21 mouse cellular contexts compared by ENCODE assay signal in genomic region chr12:107970637-107971036, GRCm38 (mm10). TPM values are rescaled to one million over a fixed set of nuclear protein-coding genes. Genes with fewer than 3 reads are reported as not detected.
DNase-seq lines count a peak whose midpoint lies in the region; ATAC-seq and TF ChIP-seq lines count a peak whose summit lies in the region.
"Had no signal": no experiment of that assay in that cellular context is flagged by ENCODE, and none has a peak within 500 bp of the region (broad histone marks: within the 10 kb centered on the region; RNA-seq: fewer than 3 reads in every experiment).

No protein-coding gene starts in this region.

- no peaks in the 10 kb centered on the region for H3K9me3 ChIP-seq in hindbrain, embryonic 11.5 days (ENCODE audit: control insufficient read depth, low read length)
- H3K9me3 ChIP-seq in hindbrain, embryonic 10.5 days, result peaks cover 3% of the 10 kb centered on the region; the same call in 1 of the 2 replicates
- no peaks in the 10 kb centered on the region for H3K9me3 ChIP-seq in forebrain, embryonic 12.5 days
- no peaks in the 10 kb centered on the region for H3K9me3 ChIP-seq in hindbrain, embryonic 14.5 days (ENCODE audit: control insufficient read depth, low read length)
- H3K9me3 ChIP-seq in neural tube, embryonic 12.5 days, result no peaks in the 10 kb centered on the region
- H3K9me3 ChIP-seq in intestine, postnatal 0 days (ENCODE audit: control insufficient read depth), result no peaks in the 10 kb centered on the region
- H3K9me3 ChIP-seq: intestine, embryonic 15.5 days; limb, embryonic 10.5 days; liver, embryonic 12.5 days; lung, embryonic 15.5 days had no signal

- DNase-seq in hindbrain, embryonic 11.5 days (ENCODE audit: low spot score), result no peak
- DNase-seq in hindbrain, embryonic 10.5 days (ENCODE audit: low spot score), result no peak
- peak; percentile 73 for DNase-seq in hindbrain, embryonic 14.5 days (ENCODE audit: low spot score)
- no peak for DNase-seq in gastrocnemius, postnatal 25 days
- DNase-seq in liver, result no peak
- DNase-seq: adrenal gland, postnatal 36 days; cerebellum, adult 9-10 months; gastrocnemius, postnatal 14 days; heart, postnatal 14 days; thymus, postnatal 25 days had no signal

- no peaks in the 10 kb centered on the region for H3K36me3 ChIP-seq in hindbrain, embryonic 11.5 days (ENCODE audit: control insufficient read depth, insufficient read depth, low read length)
- H3K36me3 ChIP-seq in hindbrain, embryonic 10.5 days, result no peaks in the 10 kb centered on the region; the same call in 1 of the 2 replicates
- no peaks in the 10 kb centered on the region; the same call in 1 of the 2 replicates for H3K36me3 ChIP-seq in forebrain, embryonic 12.5 days (replicated peaks)
- no peaks in the 10 kb centered on the region for H3K36me3 ChIP-seq in hindbrain, embryonic 14.5 days (replicated peaks; ENCODE audit: control insufficient read depth, insufficient read depth)
- no peaks in the 10 kb centered on the region; the same call in 1 of the 2 replicates for H3K36me3 ChIP-seq in neural tube, embryonic 12.5 days
- no peaks in the 10 kb centered on the region for H3K36me3 ChIP-seq in intestine, postnatal 0 days (ENCODE audit: control insufficient read depth, insufficient read depth)
- H3K36me3 ChIP-seq: G1E; intestine, embryonic 15.5 days; liver, embryonic 12.5 days; lung, embryonic 15.5 days had no signal

- no peak overlapping the region for H3K27ac ChIP-seq in hindbrain, embryonic 11.5 days (ENCODE audit: low read depth, low read length)
- H3K27ac ChIP-seq in hindbrain, embryonic 10.5 days, result no peak overlapping the region
- H3K27ac ChIP-seq in forebrain, embryonic 12.5 days, result peak overlapping the region; percentile 93
- H3K27ac ChIP-seq in hindbrain, embryonic 14.5 days, result peak overlapping the region; percentile 92
- H3K27ac ChIP-seq in neural tube, embryonic 12.5 days, result no peak overlapping the region
- H3K27ac ChIP-seq in intestine, postnatal 0 days (ENCODE audit: low read depth, low read length), result no peak overlapping the region
- H3K27ac ChIP-seq: intestine, embryonic 15.5 days; kidney, postnatal 0 days; liver, embryonic 12.5 days; lung, embryonic 15.5 days; stomach, postnatal 0 days had no signal

- H3K27me3 ChIP-seq in hindbrain, embryonic 11.5 days (ENCODE audit: control insufficient read depth, insufficient read depth, low read length), result no peaks in the 10 kb centered on the region
- H3K27me3 ChIP-seq in hindbrain, embryonic 10.5 days (ENCODE audit: insufficient read depth, poor library complexity, severe bottlenecking), result peaks cover 28% of the 10 kb centered on the region
- no peaks in the 10 kb centered on the region for H3K27me3 ChIP-seq in forebrain, embryonic 12.5 days
- no peaks in the 10 kb centered on the region for H3K27me3 ChIP-seq in hindbrain, embryonic 14.5 days (ENCODE audit: control insufficient read depth, insufficient read depth, low read length)
- no peaks in the 10 kb centered on the region for H3K27me3 ChIP-seq in neural tube, embryonic 12.5 days (replicated peaks)
- no peaks in the 10 kb centered on the region for H3K27me3 ChIP-seq in intestine, postnatal 0 days (replicated peaks; ENCODE audit: control insufficient read depth, insufficient read depth, low read length)
- H3K27me3 ChIP-seq: intestine, embryonic 15.5 days had no signal

- H3K9ac ChIP-seq in hindbrain, embryonic 11.5 days (ENCODE audit: low read depth, low read length), result no peak overlapping the region
- no peak overlapping the region for H3K9ac ChIP-seq in forebrain, embryonic 12.5 days
- H3K9ac ChIP-seq in hindbrain, embryonic 14.5 days, result peak overlapping the region; percentile 28; the same call in 1 of the 2 replicates
- no peak overlapping the region for H3K9ac ChIP-seq in neural tube, embryonic 12.5 days
- H3K9ac ChIP-seq in intestine, postnatal 0 days (ENCODE audit: low read depth, low read length), result no peak overlapping the region
- H3K9ac ChIP-seq: intestine, embryonic 15.5 days; liver, embryonic 12.5 days; lung, embryonic 15.5 days had no signal

- H3K4me3 ChIP-seq in hindbrain, embryonic 11.5 days (ENCODE audit: low read depth, low read length), result no peak overlapping the region
- H3K4me3 ChIP-seq in hindbrain, embryonic 10.5 days, result no peak overlapping the region
- H3K4me3 ChIP-seq in forebrain, embryonic 12.5 days (replicated peaks), result no peak overlapping the region
- no peak overlapping the region for H3K4me3 ChIP-seq in hindbrain, embryonic 14.5 days (replicated peaks; ENCODE audit: low read length)
- H3K4me3 ChIP-seq in neural tube, embryonic 12.5 days, result no peak overlapping the region
- no peak overlapping the region for H3K4me3 ChIP-seq in intestine, postnatal 0 days (ENCODE audit: low read depth, low read length)
- H3K4me3 ChIP-seq: intestine, embryonic 15.5 days; limb, embryonic 10.5 days; liver, embryonic 12.5 days; lung, embryonic 15.5 days had no signal

- WGBS in hindbrain, embryonic 11.5 days, result 49% methylated on average over 12 of the region's 12 CpGs
- 50% methylated on average over 12 of the region's 12 CpGs for WGBS in hindbrain, embryonic 10.5 days
- WGBS in forebrain, embryonic 12.5 days, result 23% methylated on average over 12 of the region's 12 CpGs
- WGBS in hindbrain, embryonic 14.5 days, result 27% methylated on average over 12 of the region's 12 CpGs
- WGBS in neural tube, embryonic 12.5 days, result 31% methylated on average over 12 of the region's 12 CpGs
- WGBS in intestine, postnatal 0 days, result 70% methylated on average over 12 of the region's 12 CpGs

- TF ChIP-seq CTCF in intestine, postnatal 0 days (IDR thresholded peaks at IDR 0.05; ENCODE audit: low read depth), result no peak

- no peak overlapping the region for H3K4me2 ChIP-seq in hindbrain, embryonic 11.5 days (replicated peaks; ENCODE audit: low read depth, low read length)
- H3K4me2 ChIP-seq in forebrain, embryonic 12.5 days, result peak overlapping the region; percentile 46
- peak overlapping the region; percentile 50 for H3K4me2 ChIP-seq in hindbrain, embryonic 14.5 days (replicated peaks)
- peak overlapping the region; percentile 2; the same call in 1 of the 2 replicates for H3K4me2 ChIP-seq in neural tube, embryonic 12.5 days (replicated peaks)
- no peak overlapping the region for H3K4me2 ChIP-seq in intestine, postnatal 0 days (replicated peaks; ENCODE audit: low read depth)
- H3K4me2 ChIP-seq: heart, embryonic 11.5 days; intestine, embryonic 15.5 days; liver, embryonic 12.5 days; lung, embryonic 15.5 days had no signal

- peak; percentile 6; the same call in 1 of the 2 replicates for ATAC-seq in hindbrain, embryonic 11.5 days (ENCODE audit: low FRiP score)
- peak; percentile 51; the same call in 1 of the 2 replicates for ATAC-seq in forebrain, embryonic 12.5 days (ENCODE audit: low FRiP score)
- peak; percentile 56; the same call in 1 of the 2 replicates for ATAC-seq in hindbrain, embryonic 14.5 days (ENCODE audit: low FRiP score)
- ATAC-seq in neural tube, embryonic 12.5 days (ENCODE audit: low FRiP score, low read depth), result peak; percentile 44
- no peak for ATAC-seq in intestine, postnatal 0 days
- ATAC-seq: intestine, embryonic 15.5 days; liver, embryonic 12.5 days had no signal

- H3K4me1 ChIP-seq in hindbrain, embryonic 11.5 days (replicated peaks; ENCODE audit: control insufficient read depth, insufficient read depth, low read length), result peaks cover 11% of the 10 kb centered on the region
- peaks cover 71% of the 10 kb centered on the region for H3K4me1 ChIP-seq in hindbrain, embryonic 10.5 days (replicated peaks)
- peaks cover 91% of the 10 kb centered on the region for H3K4me1 ChIP-seq in forebrain, embryonic 12.5 days
- H3K4me1 ChIP-seq in hindbrain, embryonic 14.5 days (replicated peaks; ENCODE audit: control insufficient read depth, insufficient read depth, low read length), result peaks cover 87% of the 10 kb centered on the region
- peaks cover 85% of the 10 kb centered on the region for H3K4me1 ChIP-seq in neural tube, embryonic 12.5 days
- H3K4me1 ChIP-seq in intestine, postnatal 0 days (replicated peaks; ENCODE audit: control insufficient read depth, insufficient read depth, low read length), result no peaks in the 10 kb centered on the region
- H3K4me1 ChIP-seq: liver, embryonic 12.5 days had no signal

RNA-seq across cellular contexts. Expression of gene Bcl11b, which starts 32.8 kb away (rescaled TPM):
- 6.8 and 8.4 TPM in 2 replicates for polyA plus RNA-seq in hindbrain, embryonic 11.5 days (2014; fragmentation: Nextera tagmentation; extraction: Ambion mirVana)
- 3.0 and 3.3 TPM in 2 replicates for polyA plus RNA-seq in hindbrain, embryonic 10.5 days (2016; fragmentation: Nextera tagmentation; extraction: Ambion mirVana)
- polyA plus RNA-seq in forebrain, embryonic 12.5 days (2016; fragmentation: Nextera tagmentation; extraction: Ambion mirVana), result 46.0 and 54.4 TPM in 2 replicates
- 29.6 and 30.7 TPM in 2 replicates for polyA plus RNA-seq in hindbrain, embryonic 14.5 days (2014; fragmentation: Nextera tagmentation; extraction: Ambion mirVana)
- 25.9 and 27.1 TPM in 2 replicates for polyA plus RNA-seq in neural tube, embryonic 12.5 days (2016; fragmentation: Nextera tagmentation; extraction: Ambion mirVana)
- total RNA-seq in gastrocnemius, postnatal 25 days (2021), result under 1 TPM in 1 of 2 experiments, not detected in 1; 0.27 TPM
- 5.2 TPM in 2 replicates for polyA plus RNA-seq in intestine, postnatal 0 days (2015; fragmentation: Nextera tagmentation; extraction: Ambion mirVana)
- polyA plus RNA-seq: G1E had no signal

Comparison
In these comparisons a context has a peak if more than half of its experiments do, and no peak if none do; other contexts are left out.
1. H3K27ac ChIP-seq: peak in forebrain, embryonic 12.5 days (single experiment) and hindbrain, embryonic 14.5 days (single experiment); none in hindbrain, embryonic 11.5 days (single experiment), hindbrain, embryonic 10.5 days (single experiment), neural tube, embryonic 12.5 days (single experiment) and intestine, postnatal 0 days (single experiment).
2. H3K4me2 ChIP-seq: peak in forebrain, embryonic 12.5 days (single experiment), hindbrain, embryonic 14.5 days (single experiment) and neural tube, embryonic 12.5 days (single experiment); none in hindbrain, embryonic 11.5 days (single experiment) and intestine, postnatal 0 days (single experiment).